Mouse (Mus musculus): ENCODE results near the gene Bola1.
A peak's percentile ranks its signal among the peaks of the same experiment; 100 is the strongest.

DNA sequence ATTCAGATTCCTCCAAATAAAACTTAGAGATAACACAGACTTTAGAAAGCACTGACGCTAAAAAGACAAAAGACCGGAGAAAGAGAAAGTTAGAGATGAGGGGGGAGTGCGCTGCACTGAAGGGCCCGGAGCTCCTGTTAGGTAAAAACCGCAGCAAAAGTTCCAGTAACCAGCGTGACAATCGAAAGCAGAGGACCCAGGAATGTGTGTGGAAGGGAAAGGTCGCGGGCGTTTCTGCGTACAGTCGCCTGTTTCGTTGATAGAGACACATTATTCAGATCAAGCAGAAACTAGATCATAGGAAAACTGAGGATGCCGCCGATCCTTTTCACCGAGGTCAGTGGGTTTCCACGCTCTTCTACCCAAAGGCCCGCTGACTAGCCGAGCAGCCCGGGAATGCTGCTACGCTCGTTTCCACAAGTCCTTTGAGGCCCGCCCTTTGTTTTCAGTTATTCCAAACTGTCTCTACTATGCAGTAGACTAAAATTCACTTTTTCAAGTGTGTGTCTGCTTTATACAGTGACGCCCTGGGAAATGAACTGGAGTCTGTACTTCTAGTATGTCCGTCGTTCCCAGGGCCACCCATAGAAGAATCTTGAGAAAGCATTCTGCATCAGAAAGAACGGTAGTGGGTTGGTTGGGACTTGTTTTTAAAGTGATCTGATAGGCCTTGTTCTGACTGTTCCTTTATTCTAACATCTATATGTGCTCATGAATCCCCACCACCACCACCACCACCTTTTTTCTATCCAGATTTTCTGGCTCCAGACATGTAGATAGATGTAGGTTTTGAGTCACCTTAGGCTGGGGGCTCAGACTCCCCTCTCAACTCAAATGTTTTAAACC, 44.3 kb upstream of the Bola1 start:
- TF ChIP-seq CTCF (IDR thresholded peaks at IDR 0.05; ENCODE audit: low read depth) = no peak
- peak; percentile 83 for TF ChIP-seq EP300 (optimal IDR thresholded peaks at IDR 0.05)

Data from stomach, postnatal 0 days (tissue).